Mouse (Mus musculus) olfactory bulb, adult 2 months (tissue): ENCODE results near the gene Auts2. TPM values are rescaled to one million over a fixed set of nuclear protein-coding genes. Genes with fewer than 3 reads are reported as not detected.

Experiments used
- H3K27ac ChIP-seq: fragments of 200-500 bp; 2 replicates; pipeline ENCODE4 v1.5.1; 2012; ENCODE audit warnings: low read depth, low read length; ENCODE audit not compliant: insufficient read depth
- H3K4me1 ChIP-seq: fragments of 200-500 bp; 2 replicates; pipeline ENCODE4 v1.6.1; 2012; ENCODE audit warnings: low read length; ENCODE audit not compliant: control insufficient read depth, insufficient read depth
- H3K4me3 ChIP-seq: fragments of 200-500 bp; 2 replicates; pipeline ENCODE4 v1.5.1; 2012; ENCODE audit warnings: mild to moderate bottlenecking, low read depth, low read length, moderate library complexity; ENCODE audit not compliant: insufficient read depth
- CTCF ChIP-seq: fragments of 200-500 bp; IDR thresholded peaks from 2 replicates; pipeline ENCODE4 v1.5.1; 2012; ENCODE audit warnings: low read depth, mild to moderate bottlenecking, low read length, moderate library complexity; ENCODE audit not compliant: insufficient read depth
- POLR2A ChIP-seq: fragments of 200-500 bp; IDR thresholded peaks from 2 replicates; pipeline ENCODE4 v1.6.1; 2012; ENCODE audit warnings: mild to moderate bottlenecking, low read depth, low read length, moderate library complexity; ENCODE audit not compliant: insufficient read depth
- WGBS: fragments of 180-500 bp; shearing (Covaris S2); methylation state at CpG from one replicate; pipeline ENCODE4 v1.1.7; 2018; 5-methylcytosine and 5-hydroxymethylcytosine counted together
- polyA plus RNA-seq: library from polyadenylated mRNA; stranded (reverse); fragments of >200 nt; gene quantifications from 2 replicates; pipeline ENCODE4 v1.2.4, GENCODE M21; 2012; ENCODE audit warnings: low replicate concordance; ENCODE audit not compliant: missing spikeins, insufficient read depth, insufficient read length

The Auts2 gene
- polyA plus RNA-seq, 1 experiment: not detected

- H3K27ac ChIP-seq: no peak overlapping the region
- H3K4me1 ChIP-seq: peaks cover 13% of the 10 kb centered on the region; the same call in 1 of the 2 replicates
- no peak overlapping the region for H3K4me3 ChIP-seq
- WGBS: 89% methylated on average over 2 of the region's 2 CpGs
- TF ChIP-seq CTCF: no peak
- TF ChIP-seq POLR2A: no peak
These were observed 39.7 kb downstream of the Auts2 start for GRCm38 (mm10) chr5:132503431-132503830.

GRCm38 (mm10) chr5:132502036-132502435 lies 41.1 kb downstream of the Auts2 start:
- TF ChIP-seq POLR2A: no peak
- no peak for TF ChIP-seq CTCF
- Histone ChIP-seq H3K4me3 (no peak overlapping the region), H3K4me1 (peaks cover 10% of the 10 kb centered on the region; the same call in 1 of the 2 replicates), H3K27ac (no peak overlapping the region)
- 35% methylated on average over 5 of the region's 5 CpGs for WGBS

DNA sequence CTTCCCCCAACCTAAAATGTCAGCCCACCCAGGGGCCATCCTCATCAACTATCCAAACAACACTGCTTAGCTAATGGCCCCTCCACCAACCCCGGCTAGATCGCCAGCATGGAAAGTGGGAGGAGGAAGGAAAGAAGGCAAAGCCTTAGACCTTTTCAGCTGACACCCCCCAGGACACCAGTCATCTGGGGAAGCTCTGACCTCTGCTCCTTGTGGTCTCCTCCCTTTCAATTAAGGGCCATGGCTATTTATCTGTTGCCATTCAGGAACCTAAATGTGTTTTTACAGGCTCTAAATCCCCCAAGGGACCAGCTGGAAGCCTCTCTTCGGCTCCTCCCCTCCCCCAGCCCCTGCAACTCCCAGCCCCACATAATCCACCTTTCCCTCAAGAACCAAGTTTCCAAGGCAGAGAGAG lies 42.3 kb downstream of the Auts2 start:
- Histone ChIP-seq H3K27ac (no peak overlapping the region), H3K4me1 (peaks cover 8% of the 10 kb centered on the region; the same call in 1 of the 2 replicates), H3K4me3 (no peak overlapping the region)
- WGBS: 34% methylated on average over 3 of the region's 3 CpGs
- TF ChIP-seq CTCF (no peak), POLR2A (no peak)

DNA sequence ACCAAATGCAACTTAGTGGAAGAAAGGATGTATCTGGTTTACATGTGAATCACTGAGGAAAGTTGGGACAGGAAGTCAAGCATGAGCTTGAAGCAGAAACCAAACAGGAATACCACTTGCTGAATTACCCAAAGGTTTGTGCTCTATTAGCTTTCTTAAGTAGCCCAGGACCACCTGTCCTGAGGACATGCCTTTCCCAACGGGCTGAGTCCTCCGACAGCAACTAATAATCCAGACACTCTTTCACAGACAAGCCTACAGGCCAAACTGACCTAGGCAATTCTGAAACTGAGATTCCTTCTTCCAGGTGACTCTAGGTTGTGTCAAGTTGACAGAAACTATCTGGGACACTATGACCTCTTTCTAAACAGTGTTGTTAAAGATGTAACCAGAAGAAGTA lies 44.2 kb downstream of the Auts2 start:
- TF ChIP-seq POLR2A: no peak
- TF ChIP-seq CTCF: no peak
- Histone ChIP-seq H3K4me1 (peaks cover 10% of the 10 kb centered on the region; the same call in 1 of the 2 replicates), H3K27ac (no peak overlapping the region), H3K4me3 (no peak overlapping the region)
- 83% methylated on average over 2 of the region's 2 CpGs for WGBS

- TF ChIP-seq POLR2A: no peak
- TF ChIP-seq CTCF: no peak
- Histone ChIP-seq H3K4me3 (no peak overlapping the region), H3K27ac (no peak overlapping the region), H3K4me1 (peaks cover 10% of the 10 kb centered on the region; the same call in 1 of the 2 replicates)
- WGBS: 42% methylated on average over 5 of the region's 5 CpGs
These were observed 45.1 kb downstream of the Auts2 start for GRCm38 (mm10) chr5:132498045-132498444.

- H3K4me1 ChIP-seq: peaks cover 8% of the 10 kb centered on the region; the same call in 1 of the 2 replicates
- H3K4me3 ChIP-seq: no peak overlapping the region
- H3K27ac ChIP-seq: no peak overlapping the region
- 71% methylated on average over 1 of the region's 1 CpGs for WGBS
- TF ChIP-seq CTCF (no peak), POLR2A (no peak)
These were observed 50.4 kb downstream of the Auts2 start for GRCm38 (mm10) chr5:132492793-132493192.

DNA sequence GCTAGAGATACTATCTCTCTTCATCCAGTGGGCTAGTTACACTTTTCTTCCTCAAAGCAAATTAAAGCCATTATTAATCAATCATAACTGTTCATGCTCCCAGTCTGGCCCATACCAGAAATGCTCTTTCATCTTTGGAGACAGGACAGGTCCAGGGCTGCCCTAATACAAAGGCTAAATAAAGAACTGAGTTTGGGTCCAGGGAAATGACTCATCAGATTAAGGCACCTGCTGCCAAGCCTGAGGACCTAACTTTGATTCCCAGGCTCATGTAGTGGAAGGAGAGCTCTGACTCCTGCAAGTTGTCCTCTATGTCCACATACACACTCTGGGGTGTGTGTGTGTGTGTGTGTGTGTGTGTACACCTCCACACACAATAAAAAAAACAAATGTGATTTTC lies 51.1 kb downstream of the Auts2 start:
- no peak for TF ChIP-seq CTCF
- no peak for TF ChIP-seq POLR2A
- Histone ChIP-seq H3K4me3 (no peak overlapping the region), H3K27ac (no peak overlapping the region), H3K4me1 (peaks cover 8% of the 10 kb centered on the region; the same call in 1 of the 2 replicates)

DNA sequence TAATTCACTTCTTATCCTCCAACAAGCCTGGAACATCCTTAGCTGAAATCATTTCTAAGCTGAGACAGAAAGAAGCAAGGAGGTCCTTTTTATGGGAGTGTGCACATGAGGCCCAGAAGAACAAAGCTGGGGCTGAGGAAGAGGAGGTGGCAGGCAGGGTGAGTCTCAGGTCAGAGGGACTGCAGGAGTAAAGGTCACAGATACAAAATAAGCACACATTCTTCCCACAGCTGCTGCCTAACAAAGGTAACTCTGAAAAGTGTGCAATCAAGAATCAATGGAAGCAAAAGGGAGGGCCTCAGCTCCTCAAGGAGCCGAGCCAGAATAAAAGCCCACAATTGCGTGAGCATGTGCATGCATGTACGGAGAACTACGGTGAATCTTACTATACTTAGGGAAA lies 51.6 kb downstream of the Auts2 start:
- no peak overlapping the region for H3K27ac ChIP-seq
- TF ChIP-seq POLR2A (no peak), CTCF (no peak)
- H3K4me3 ChIP-seq: no peak overlapping the region
- WGBS: 44% methylated on average over 4 of the region's 4 CpGs
- H3K4me1 ChIP-seq: peaks cover 8% of the 10 kb centered on the region; the same call in 1 of the 2 replicates

DNA sequence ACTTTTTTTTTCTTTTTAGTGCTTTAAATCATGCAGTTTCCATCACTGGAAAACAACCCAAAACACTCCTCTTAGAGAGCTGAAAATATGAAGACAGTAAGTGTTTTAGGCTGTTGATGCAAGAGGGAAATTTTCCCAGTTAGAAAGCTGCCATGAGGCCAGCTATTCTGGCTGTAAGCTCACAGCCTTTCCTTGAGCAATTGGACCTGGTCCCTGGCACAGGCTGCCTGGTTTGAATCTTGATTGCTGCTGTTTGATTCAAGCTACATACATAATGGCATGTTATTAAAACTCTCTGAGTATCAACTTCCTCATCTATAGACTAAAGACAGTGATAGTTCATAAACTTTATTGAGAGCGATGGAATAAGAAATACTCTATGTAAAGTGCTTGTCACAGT lies 52.8 kb downstream of the Auts2 start:
- TF ChIP-seq POLR2A (no peak), CTCF (no peak)
- Histone ChIP-seq H3K4me3 (no peak overlapping the region), H3K4me1 (peaks cover 9% of the 10 kb centered on the region; the same call in 1 of the 2 replicates), H3K27ac (no peak overlapping the region)
- 67% methylated on average over 1 of the region's 1 CpGs for WGBS

DNA sequence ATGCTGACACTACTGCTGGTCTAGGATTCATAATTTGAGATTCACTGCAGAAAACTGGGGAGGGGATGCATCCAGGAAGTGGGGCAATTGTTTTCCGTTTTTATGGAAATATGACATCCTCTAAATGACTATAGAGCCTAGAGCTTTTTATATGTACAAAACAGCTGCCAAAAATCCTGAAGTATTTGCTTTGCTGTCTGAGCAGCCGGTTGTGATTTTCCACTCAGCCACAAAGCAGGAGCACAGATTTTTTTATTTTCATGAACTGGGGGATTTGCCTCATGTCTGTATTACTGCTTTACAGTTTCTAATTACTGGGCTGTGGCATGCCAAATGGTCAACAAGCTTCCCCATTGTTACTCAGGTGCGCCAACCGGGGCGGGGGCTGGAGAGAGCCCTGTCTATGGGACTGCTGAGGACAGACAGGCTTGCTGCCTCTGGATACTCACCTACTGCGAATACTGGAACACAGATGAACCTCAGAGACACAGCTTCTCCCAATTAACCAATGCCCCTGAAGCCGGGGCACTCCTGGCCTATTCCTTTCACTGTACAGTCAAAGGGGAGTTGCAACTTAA lies 53.3 kb downstream of the Auts2 start:
- Histone ChIP-seq H3K4me3 (no peak overlapping the region), H3K27ac (0 out of 2 replicates have a peak overlapping the region, but pooled peaks have one; percentile 29), H3K4me1 (peaks cover 9% of the 10 kb centered on the region; the same call in 1 of the 2 replicates)
- WGBS: 48% methylated on average over 7 of the region's 7 CpGs
- no peak for TF ChIP-seq POLR2A
- TF ChIP-seq CTCF: no peak
